Mouse (Mus musculus): ENCODE data around the gene Scnn1b. TPM values are rescaled to one million over a fixed set of nuclear protein-coding genes. Genes with fewer than 3 reads are reported as not detected.

Gene Scnn1b
- not detected in 2 replicates for polyA plus RNA-seq (2014; fragmentation: Nextera tagmentation; extraction: Ambion mirVana)

DNA sequence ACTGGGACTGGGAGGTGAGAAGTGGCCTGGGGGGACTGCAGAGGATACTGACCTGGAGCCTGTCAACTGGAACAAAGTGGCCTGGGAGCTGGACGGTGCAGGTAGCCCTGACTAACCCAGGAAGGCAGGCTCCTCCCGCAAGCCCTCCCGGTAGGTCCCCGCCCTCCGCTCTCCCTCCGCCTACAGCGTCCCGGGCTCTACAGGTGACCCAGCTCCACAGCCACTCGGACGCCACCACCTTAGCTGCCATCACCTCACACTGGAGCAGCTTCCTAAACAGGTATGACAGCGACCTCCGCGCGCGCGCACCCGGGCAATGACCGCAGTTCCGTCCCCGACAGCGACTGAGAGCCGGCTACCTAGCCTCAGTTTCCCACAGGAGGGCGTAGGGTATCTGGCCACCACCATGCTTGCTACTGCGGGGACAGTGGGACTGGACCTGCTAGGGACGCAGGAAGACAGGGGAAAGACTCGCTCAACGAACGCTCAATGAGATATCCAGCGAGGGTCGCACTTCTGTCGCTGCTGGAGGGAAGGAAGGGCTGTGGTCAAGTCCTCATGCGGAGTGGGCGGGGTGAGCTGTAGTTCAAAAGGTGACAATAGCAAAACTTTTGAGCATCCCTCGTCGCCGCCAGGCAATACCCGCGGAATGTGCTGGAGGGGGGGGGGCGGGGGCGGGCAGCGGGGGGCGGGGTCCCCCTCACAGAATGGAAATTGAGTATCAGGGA, at the start of gene Scnn1b:
Scnn1b (plus strand) TSS at position 181 of the 728 bp plus-strand sequence.
- 2% methylated on average over 38 of the region's 42 CpGs for WGBS
- ATAC-seq (ENCODE audit: insufficient number of reproducible peaks, low FRiP score, low TSS enrichment, low read depth): no peak
- H3K27me3 ChIP-seq (ENCODE audit: control insufficient read depth, insufficient read depth, low read length): peaks cover 22% of the 10 kb centered on the region

DNA sequence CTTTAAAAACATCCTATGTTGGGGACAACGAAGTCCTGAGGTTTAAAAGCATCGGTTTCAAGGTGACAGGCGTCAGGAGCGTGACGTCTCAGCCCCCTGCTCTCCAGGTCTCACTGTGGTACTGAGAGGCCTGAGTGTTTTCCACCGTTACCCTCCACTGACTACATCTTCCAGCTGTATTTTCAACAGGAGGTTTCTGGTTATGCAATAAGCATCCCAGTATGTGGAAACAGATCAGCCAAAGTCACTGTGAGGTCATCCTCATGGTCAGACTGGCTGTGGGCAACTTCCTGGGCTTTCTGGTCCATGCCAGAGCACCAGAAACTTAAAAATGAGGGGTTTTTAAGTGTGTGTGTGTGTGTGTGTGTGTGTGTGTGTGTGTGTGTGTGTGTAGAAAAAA, 43.2 kb upstream of the Scnn1b start:
- ATAC-seq (ENCODE audit: insufficient number of reproducible peaks, low FRiP score, low TSS enrichment, low read depth) (no peak), DNase-seq (ENCODE audit: low spot score) (no peak)
- H3K4me1 ChIP-seq (ENCODE audit: control insufficient read depth, insufficient read depth, low read length): no peaks in the 10 kb centered on the region
- 91% methylated on average over 6 of the region's 6 CpGs for WGBS
- no peak overlapping the region for H3K4me3 ChIP-seq (ENCODE audit: low read depth, low read length)
- H3K4me2 ChIP-seq (ENCODE audit: low read depth, severe bottlenecking): no peak overlapping the region
- no peaks in the 10 kb centered on the region for H3K27me3 ChIP-seq (ENCODE audit: control insufficient read depth, insufficient read depth, low read length)
- no peak overlapping the region for H3K27ac ChIP-seq (replicated peaks; ENCODE audit: low read depth, low read length)
- no peak overlapping the region for H3K9ac ChIP-seq (ENCODE audit: low read length)
- no peaks in the 10 kb centered on the region for H3K36me3 ChIP-seq (ENCODE audit: control insufficient read depth, insufficient read depth, low read length)
- no peaks in the 10 kb centered on the region for H3K9me3 ChIP-seq (ENCODE audit: control insufficient read depth, low read length)

More for the DNA sequence above, at the start of gene Scnn1b:
- no peak for DNase-seq (ENCODE audit: low spot score)
- Histone ChIP-seq H3K9ac (ENCODE audit: low read length) (peak within 1 kb of the TSS; percentile 12; the same call in 1 of the 2 replicates), H3K36me3 (ENCODE audit: control insufficient read depth, insufficient read depth, low read length) (no peaks in the 10 kb centered on the region), H3K27ac (replicated peaks; ENCODE audit: low read depth, low read length) (no peak within 1 kb of the TSS), H3K4me1 (ENCODE audit: control insufficient read depth, insufficient read depth, low read length) (no peaks in the 10 kb centered on the region), H3K4me2 (ENCODE audit: low read depth, severe bottlenecking) (peak within 1 kb of the TSS; percentile 43), H3K4me3 (ENCODE audit: low read depth, low read length) (peak within 1 kb of the TSS; percentile 21), H3K9me3 (ENCODE audit: control insufficient read depth, low read length) (no peaks in the 10 kb centered on the region)

DNA sequence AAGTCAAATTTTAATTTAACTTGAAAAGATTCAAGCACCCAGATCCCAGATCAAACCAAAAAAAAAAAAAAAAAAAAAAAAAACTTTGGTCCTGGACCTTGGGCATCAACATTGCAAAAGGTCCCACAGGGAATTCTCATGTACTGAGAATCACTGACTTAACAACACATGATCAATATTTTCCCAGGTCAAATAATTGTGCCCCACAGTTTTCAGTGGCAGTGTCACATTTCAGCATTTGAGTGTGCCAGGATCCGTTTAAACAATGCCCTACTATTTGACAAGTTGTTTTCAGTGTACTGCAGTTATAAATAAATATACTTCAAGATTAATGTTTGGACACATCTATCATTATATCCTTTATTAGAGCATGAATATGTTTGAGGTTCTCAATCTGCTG, 36.4 kb upstream of the Scnn1b start:
- H3K27ac ChIP-seq (replicated peaks; ENCODE audit: low read depth, low read length): no peak overlapping the region
- H3K4me2 ChIP-seq (ENCODE audit: low read depth, severe bottlenecking): no peak overlapping the region
- 88% methylated on average over 1 of the region's 1 CpGs for WGBS
- no peaks in the 10 kb centered on the region for H3K27me3 ChIP-seq (ENCODE audit: control insufficient read depth, insufficient read depth, low read length)
- no peak overlapping the region for H3K4me3 ChIP-seq (ENCODE audit: low read depth, low read length)
- no peaks in the 10 kb centered on the region for H3K36me3 ChIP-seq (ENCODE audit: control insufficient read depth, insufficient read depth, low read length)
- H3K9ac ChIP-seq (ENCODE audit: low read length): no peak overlapping the region
- no peaks in the 10 kb centered on the region for H3K4me1 ChIP-seq (ENCODE audit: control insufficient read depth, insufficient read depth, low read length)
- DNase-seq (ENCODE audit: low spot score) (no peak), ATAC-seq (ENCODE audit: insufficient number of reproducible peaks, low FRiP score, low TSS enrichment, low read depth) (no peak)
- no peaks in the 10 kb centered on the region for H3K9me3 ChIP-seq (ENCODE audit: control insufficient read depth, low read length)

GRCm38 (mm10) chr7:121835392-121835791, 29.4 kb upstream of the Scnn1b start:
- Histone ChIP-seq H3K27ac (replicated peaks; ENCODE audit: low read depth, low read length) (no peak overlapping the region), H3K4me2 (ENCODE audit: low read depth, severe bottlenecking) (no peak overlapping the region), H3K4me3 (ENCODE audit: low read depth, low read length) (no peak overlapping the region), H3K9ac (ENCODE audit: low read length) (no peak overlapping the region), H3K9me3 (ENCODE audit: control insufficient read depth, low read length) (no peaks in the 10 kb centered on the region), H3K36me3 (ENCODE audit: control insufficient read depth, insufficient read depth, low read length) (no peaks in the 10 kb centered on the region), H3K27me3 (ENCODE audit: control insufficient read depth, insufficient read depth, low read length) (no peaks in the 10 kb centered on the region), H3K4me1 (ENCODE audit: control insufficient read depth, insufficient read depth, low read length) (no peaks in the 10 kb centered on the region)
- WGBS: 85% methylated on average over 7 of the region's 7 CpGs
- ATAC-seq (ENCODE audit: insufficient number of reproducible peaks, low FRiP score, low TSS enrichment, low read depth) (no peak), DNase-seq (ENCODE audit: low spot score) (no peak)

GRCm38 (mm10) chr7:121836827-121837226, 28.0 kb upstream of the Scnn1b start:
- no peaks in the 10 kb centered on the region for H3K27me3 ChIP-seq (ENCODE audit: control insufficient read depth, insufficient read depth, low read length)
- no peak overlapping the region for H3K9ac ChIP-seq (ENCODE audit: low read length)
- no peaks in the 10 kb centered on the region for H3K36me3 ChIP-seq (ENCODE audit: control insufficient read depth, insufficient read depth, low read length)
- 88% methylated on average over 7 of the region's 7 CpGs for WGBS
- H3K4me1 ChIP-seq (ENCODE audit: control insufficient read depth, insufficient read depth, low read length): no peaks in the 10 kb centered on the region
- no peaks in the 10 kb centered on the region for H3K9me3 ChIP-seq (ENCODE audit: control insufficient read depth, low read length)
- no peak for ATAC-seq (ENCODE audit: insufficient number of reproducible peaks, low FRiP score, low TSS enrichment, low read depth)
- no peak for DNase-seq (ENCODE audit: low spot score)
- no peak overlapping the region for H3K27ac ChIP-seq (replicated peaks; ENCODE audit: low read depth, low read length)
- H3K4me3 ChIP-seq (ENCODE audit: low read depth, low read length): no peak overlapping the region
- H3K4me2 ChIP-seq (ENCODE audit: low read depth, severe bottlenecking): no peak overlapping the region

DNA sequence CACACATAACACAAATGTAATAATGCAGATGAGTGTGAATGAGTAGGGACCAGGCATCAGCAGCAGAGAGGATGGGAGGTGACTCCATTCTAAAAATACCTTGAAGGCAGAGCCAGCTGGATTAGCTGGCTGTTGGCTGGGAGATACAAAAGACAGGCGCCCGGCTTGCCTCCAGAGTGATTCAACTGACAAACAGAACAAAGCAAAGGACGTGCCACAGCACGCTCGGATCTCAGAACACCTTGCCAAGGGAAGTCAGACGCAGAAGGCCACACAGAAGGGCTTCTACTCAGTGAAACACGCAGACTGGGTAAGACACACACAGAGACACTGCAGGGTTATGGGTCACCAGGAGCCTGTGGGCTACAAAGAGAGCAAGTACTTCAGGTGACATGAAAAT, 24.0 kb upstream of the Scnn1b start:
- Histone ChIP-seq H3K36me3 (ENCODE audit: control insufficient read depth, insufficient read depth, low read length) (no peaks in the 10 kb centered on the region), H3K4me2 (ENCODE audit: low read depth, severe bottlenecking) (no peak overlapping the region), H3K4me3 (ENCODE audit: low read depth, low read length) (no peak overlapping the region), H3K9ac (ENCODE audit: low read length) (no peak overlapping the region), H3K27me3 (ENCODE audit: control insufficient read depth, insufficient read depth, low read length) (no peaks in the 10 kb centered on the region), H3K27ac (replicated peaks; ENCODE audit: low read depth, low read length) (no peak overlapping the region), H3K9me3 (ENCODE audit: control insufficient read depth, low read length) (no peaks in the 10 kb centered on the region), H3K4me1 (ENCODE audit: control insufficient read depth, insufficient read depth, low read length) (no peaks in the 10 kb centered on the region)
- DNase-seq (ENCODE audit: low spot score) (no peak), ATAC-seq (ENCODE audit: insufficient number of reproducible peaks, low FRiP score, low TSS enrichment, low read depth) (no peak)
- 77% methylated on average over 7 of the region's 7 CpGs for WGBS

DNA sequence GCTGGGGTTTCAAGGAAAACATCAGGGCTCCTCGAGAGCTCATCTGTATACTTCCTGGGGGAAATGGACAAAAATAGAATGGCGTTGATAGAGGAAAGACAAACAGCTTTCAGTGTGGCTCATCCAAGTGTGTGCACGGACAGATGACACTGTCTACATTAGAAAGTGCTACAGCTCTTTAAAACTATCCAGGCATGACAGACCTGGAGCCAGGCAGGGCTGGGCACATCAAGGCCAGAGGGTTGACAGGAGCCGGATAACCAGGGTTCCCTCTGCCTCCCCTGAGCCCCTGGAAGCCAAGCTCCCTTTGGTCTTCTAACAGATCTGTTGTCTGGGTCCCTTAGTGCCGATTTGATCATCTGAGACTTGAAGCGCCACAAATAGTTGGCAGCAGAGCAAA, 22.6 kb upstream of the Scnn1b start:
- no peak overlapping the region for H3K9ac ChIP-seq (ENCODE audit: low read length)
- no peaks in the 10 kb centered on the region for H3K36me3 ChIP-seq (ENCODE audit: control insufficient read depth, insufficient read depth, low read length)
- no peak overlapping the region for H3K4me3 ChIP-seq (ENCODE audit: low read depth, low read length)
- no peaks in the 10 kb centered on the region for H3K27me3 ChIP-seq (ENCODE audit: control insufficient read depth, insufficient read depth, low read length)
- no peak overlapping the region for H3K27ac ChIP-seq (replicated peaks; ENCODE audit: low read depth, low read length)
- DNase-seq (ENCODE audit: low spot score) (no peak), ATAC-seq (ENCODE audit: insufficient number of reproducible peaks, low FRiP score, low TSS enrichment, low read depth) (no peak)
- WGBS: 84% methylated on average over 6 of the region's 6 CpGs
- H3K4me1 ChIP-seq (ENCODE audit: control insufficient read depth, insufficient read depth, low read length): no peaks in the 10 kb centered on the region
- H3K4me2 ChIP-seq (ENCODE audit: low read depth, severe bottlenecking): no peak overlapping the region
- H3K9me3 ChIP-seq (ENCODE audit: control insufficient read depth, low read length): no peaks in the 10 kb centered on the region

DNA sequence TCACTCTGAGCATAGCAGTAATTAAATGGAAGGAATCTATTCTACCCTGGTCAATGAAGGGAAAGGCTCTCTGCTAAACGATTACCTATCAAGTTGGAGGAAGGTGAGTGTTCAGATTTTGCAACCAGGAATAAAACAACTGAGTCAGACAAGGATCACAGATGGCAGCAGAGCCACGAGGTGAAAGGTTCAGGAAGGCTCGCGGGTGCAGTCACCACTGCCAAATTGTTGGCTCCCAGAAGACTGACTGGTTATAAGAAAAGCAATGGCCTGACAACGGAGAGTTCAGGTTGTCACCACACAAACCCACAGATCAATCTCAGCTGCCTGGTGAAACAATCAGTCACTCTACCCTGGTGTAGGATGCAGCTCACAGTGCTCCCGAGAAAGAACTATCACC, 18.9 kb upstream of the Scnn1b start:
- no peak overlapping the region for H3K27ac ChIP-seq (replicated peaks; ENCODE audit: low read depth, low read length)
- no peak overlapping the region for H3K4me2 ChIP-seq (ENCODE audit: low read depth, severe bottlenecking)
- H3K9ac ChIP-seq (ENCODE audit: low read length): no peak overlapping the region
- WGBS: 73% methylated on average over 6 of the region's 6 CpGs
- no peaks in the 10 kb centered on the region for H3K4me1 ChIP-seq (ENCODE audit: control insufficient read depth, insufficient read depth, low read length)
- H3K9me3 ChIP-seq (ENCODE audit: control insufficient read depth, low read length): no peaks in the 10 kb centered on the region
- H3K4me3 ChIP-seq (ENCODE audit: low read depth, low read length): no peak overlapping the region
- ATAC-seq (ENCODE audit: insufficient number of reproducible peaks, low FRiP score, low TSS enrichment, low read depth) (no peak), DNase-seq (ENCODE audit: low spot score) (no peak)
- no peaks in the 10 kb centered on the region for H3K27me3 ChIP-seq (ENCODE audit: control insufficient read depth, insufficient read depth, low read length)
- H3K36me3 ChIP-seq (ENCODE audit: control insufficient read depth, insufficient read depth, low read length): no peaks in the 10 kb centered on the region
